Mouse (Mus musculus) midbrain, embryonic 16.5 days (tissue): ENCODE data around the gene Fstl3. TPM values are rescaled to one million over a fixed set of nuclear protein-coding genes. Genes with fewer than 3 reads are reported as not detected.
"Not testable (repeated sequence)": the region's sequence is repeated elsewhere in the genome, so short reads cannot be mapped to it uniquely, and the experiment has no call there.

ENCODE experiments used
- ATAC-seq: fragments of 200-750 bp; cut with Nextera tagmentation; 2 replicates; pipeline ENCODE4 v1.8.0; 2017; ENCODE audit warnings: moderate TSS enrichment
- H3K27ac ChIP-seq: fragments of 300-500 bp; sonication (generic); 2 replicates; pipeline ENCODE4 v1.5.1; 2014; ENCODE audit warnings: mild to moderate bottlenecking, low read length, mixed read lengths
- H3K27me3 ChIP-seq: fragments of 300-500 bp; sonication (generic); 2 replicates; pipeline ENCODE4 v1.6.1; 2014; ENCODE audit warnings: low read depth, low read length, mixed read lengths; ENCODE audit not compliant: control insufficient read depth, insufficient read depth
- H3K36me3 ChIP-seq: fragments of 300-500 bp; sonication (generic); 2 replicates; pipeline ENCODE4 v1.6.1; 2014; ENCODE audit warnings: mild to moderate bottlenecking, low read length, moderate library complexity, mixed read lengths; ENCODE audit not compliant: control insufficient read depth, insufficient read depth
- H3K4me1 ChIP-seq: fragments of 300-500 bp; sonication (generic); 2 replicates; pipeline ENCODE4 v1.6.1; 2014; ENCODE audit warnings: mild to moderate bottlenecking, low read length, mixed read lengths; ENCODE audit not compliant: control insufficient read depth, insufficient read depth
- H3K4me2 ChIP-seq: fragments of 300-500 bp; sonication (generic); 2 replicates; pipeline ENCODE4 v1.6.1; 2014; ENCODE audit warnings: mild to moderate bottlenecking, low read length, mixed read lengths
- H3K4me3 ChIP-seq: fragments of 300-500 bp; sonication (generic); 2 replicates; pipeline ENCODE4 v1.5.1; 2014; ENCODE audit warnings: low read depth, mild to moderate bottlenecking, low read length, moderate library complexity, mixed read lengths
- H3K9ac ChIP-seq: fragments of 300-500 bp; sonication (generic); 2 replicates; pipeline ENCODE4 v1.6.1; 2014; ENCODE audit warnings: low read depth, low read length, mixed read lengths
- H3K9me3 ChIP-seq: fragments of 300-500 bp; sonication (generic); replicated peaks from 2 replicates; pipeline ENCODE4 v1.6.1; 2014; ENCODE audit warnings: mild to moderate bottlenecking, low read length, mixed read lengths; ENCODE audit not compliant: control insufficient read depth, poor library complexity, severe bottlenecking
- WGBS: fragments of 180-500 bp; shearing (Covaris S2); extraction: QIAGEN DNeasy Blood & Tissue Kit; methylation state at CpG from one replicate; pipeline ENCODE4 v1.1.7; 2014; 5-methylcytosine and 5-hydroxymethylcytosine counted together
- polyA plus RNA-seq: library from polyadenylated mRNA; unstranded; fragments of >200 nt; fragmentation: Nextera tagmentation; extraction: Ambion mirVana; gene quantifications from 2 replicates; pipeline ENCODE4 v1.2.1, GENCODE M21; 2015

Gene Fstl3
- polyA plus RNA-seq, 1 experiment from 2014 or later, result 3.5 TPM

DNA sequence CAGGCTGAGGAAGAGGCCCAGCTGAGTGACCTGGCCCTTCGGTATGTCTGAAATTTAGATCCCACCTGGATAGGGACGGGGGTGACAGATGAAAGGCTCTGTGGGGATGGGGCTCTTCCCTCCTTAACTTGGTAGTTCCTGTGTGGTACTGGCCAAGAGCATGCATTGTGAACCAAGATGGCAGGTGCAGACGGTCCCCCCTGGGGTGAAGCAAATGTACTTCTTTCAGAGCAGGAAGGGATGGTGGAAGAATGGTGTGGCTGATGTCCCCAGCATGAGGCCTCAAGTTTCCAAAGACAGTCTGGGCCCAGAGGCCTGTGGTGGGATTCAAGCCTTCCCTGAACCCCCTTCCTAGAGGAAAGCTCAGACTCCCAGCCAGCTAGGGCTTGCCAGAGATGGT lies 21.2 kb upstream of the Fstl3 start:
- no peak overlapping the region for H3K4me2 ChIP-seq
- H3K9ac ChIP-seq, result no peak overlapping the region
- H3K36me3 ChIP-seq, result peaks cover 21% of the 10 kb centered on the region
- H3K27ac ChIP-seq, result no peak overlapping the region
- H3K27me3 ChIP-seq, result no peaks in the 10 kb centered on the region
- no peaks in the 10 kb centered on the region for H3K9me3 ChIP-seq
- WGBS, result 85% methylated on average over 3 of the region's 3 CpGs
- no peak for ATAC-seq
- peaks cover 5% of the 10 kb centered on the region; the same call in 1 of the 2 replicates for H3K4me1 ChIP-seq
- H3K4me3 ChIP-seq, result no peak overlapping the region

DNA sequence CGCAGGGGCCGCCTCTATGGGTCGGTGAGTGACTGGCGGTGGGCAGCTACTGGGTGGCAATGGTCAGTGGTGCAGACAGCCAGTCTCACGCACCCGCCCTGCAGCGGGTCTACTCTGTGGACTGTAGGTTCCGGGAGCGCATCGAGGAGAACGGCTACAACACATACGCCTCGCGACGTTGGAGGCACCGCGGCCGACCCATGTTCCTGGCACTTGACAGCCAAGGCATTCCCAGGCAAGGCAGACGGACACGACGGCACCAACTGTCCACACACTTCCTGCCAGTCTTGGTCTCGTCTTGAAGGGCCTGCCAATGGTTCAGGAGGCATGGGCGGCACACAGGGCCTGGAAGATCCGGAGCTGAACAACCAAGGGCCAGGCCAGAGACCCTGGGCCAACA lies 20.4 kb upstream of the Fstl3 start:
- no peaks in the 10 kb centered on the region for H3K9me3 ChIP-seq
- H3K27me3 ChIP-seq, result no peaks in the 10 kb centered on the region
- peaks cover 5% of the 10 kb centered on the region; the same call in 1 of the 2 replicates for H3K4me1 ChIP-seq
- no peak overlapping the region for H3K4me2 ChIP-seq
- no peak overlapping the region for H3K4me3 ChIP-seq
- 91% methylated on average over 24 of the region's 24 CpGs for WGBS
- no peak overlapping the region for H3K9ac ChIP-seq
- peaks cover 28% of the 10 kb centered on the region for H3K36me3 ChIP-seq
- ATAC-seq, result no peak
- no peak overlapping the region for H3K27ac ChIP-seq

DNA sequence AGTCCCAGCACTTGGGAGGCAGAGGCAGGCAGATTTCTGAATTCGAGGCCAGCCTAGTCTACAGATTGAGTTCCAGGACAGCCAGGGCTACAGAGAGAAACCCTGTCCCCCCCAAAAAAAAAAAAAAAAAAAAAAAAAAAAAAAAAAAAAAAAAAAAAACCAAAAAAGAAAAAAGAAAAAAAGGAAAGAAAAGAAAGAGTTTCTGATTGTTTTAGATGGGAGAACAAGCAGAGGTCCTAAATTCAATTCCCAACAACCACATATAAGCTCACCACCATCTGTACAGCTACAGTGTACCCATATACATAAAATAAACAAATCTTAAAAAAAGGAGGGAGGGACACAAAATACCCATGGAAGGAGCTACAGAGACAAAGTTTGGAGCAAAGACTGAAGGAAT lies 17.4 kb upstream of the Fstl3 start:
- not testable (repeated sequence) for H3K27me3 ChIP-seq, H3K4me3 ChIP-seq, H3K4me2 ChIP-seq, H3K9ac ChIP-seq, H3K4me1 ChIP-seq, H3K9me3 ChIP-seq, ATAC-seq, H3K27ac ChIP-seq
- 100% methylated on average over 1 of the region's 1 CpGs for WGBS
- H3K36me3 ChIP-seq, result peaks cover 33% of the 10 kb centered on the region

DNA sequence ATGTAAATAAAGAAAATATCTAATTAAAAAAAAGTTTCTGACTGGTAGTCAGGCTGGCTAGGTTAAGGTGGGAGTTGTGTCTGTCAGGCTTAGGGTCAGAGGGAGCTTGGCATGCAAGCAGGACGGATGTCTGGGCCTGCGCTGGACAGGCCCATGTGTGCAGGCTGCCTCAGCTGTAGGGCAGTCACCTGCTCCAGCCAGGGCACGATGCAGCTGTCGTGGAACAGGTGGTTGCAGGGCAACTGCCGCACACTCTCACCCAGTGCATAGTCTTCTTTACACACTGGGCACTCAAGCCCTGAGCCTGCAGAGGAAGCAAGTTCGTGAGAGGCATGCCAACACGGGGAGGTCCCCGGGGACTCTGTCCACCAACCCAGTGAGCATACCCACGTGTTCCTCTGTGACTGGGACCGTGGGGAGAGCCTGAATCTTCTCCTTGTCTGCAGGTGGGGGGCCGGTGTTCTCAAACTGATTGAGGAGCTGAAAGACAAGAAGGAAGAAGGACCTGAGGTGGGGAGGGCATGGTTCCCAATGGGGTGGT lies 16.4 kb upstream of the Fstl3 start:
- H3K27ac ChIP-seq, result no peak overlapping the region
- WGBS, result 91% methylated on average over 11 of the region's 11 CpGs
- no peak for ATAC-seq
- H3K4me2 ChIP-seq, result no peak overlapping the region
- H3K9ac ChIP-seq, result no peak overlapping the region
- no peaks in the 10 kb centered on the region for H3K27me3 ChIP-seq
- H3K9me3 ChIP-seq, result no peaks in the 10 kb centered on the region
- peaks cover 15% of the 10 kb centered on the region for H3K4me1 ChIP-seq
- peaks cover 33% of the 10 kb centered on the region for H3K36me3 ChIP-seq
- H3K4me3 ChIP-seq, result no peak overlapping the region

DNA sequence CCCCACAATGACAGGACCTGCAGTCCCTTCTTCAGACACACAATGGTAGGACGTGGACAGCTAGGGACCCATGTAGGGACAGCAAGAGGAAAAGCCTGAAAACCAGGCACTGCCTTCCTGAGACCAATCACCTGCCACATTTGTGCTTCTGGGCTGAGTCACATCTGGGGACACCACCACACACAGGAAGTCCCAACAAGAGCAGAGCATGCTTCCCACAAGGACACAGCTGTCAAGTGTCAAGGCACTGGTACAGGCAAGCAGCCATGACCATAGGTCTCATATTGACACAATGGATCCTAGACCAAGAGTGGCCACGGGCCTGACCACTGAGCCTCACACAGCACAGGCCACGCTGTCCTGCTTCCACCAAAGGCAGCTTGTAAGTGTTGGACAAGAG lies 14.2 kb upstream of the Fstl3 start:
- 91% methylated on average over 3 of the region's 3 CpGs for WGBS
- Histone ChIP-seq H3K36me3 (peaks cover 26% of the 10 kb centered on the region), H3K4me2 (no peak overlapping the region), H3K27ac (no peak overlapping the region), H3K9me3 (no peaks in the 10 kb centered on the region), H3K27me3 (no peaks in the 10 kb centered on the region), H3K9ac (no peak overlapping the region), H3K4me3 (no peak overlapping the region), H3K4me1 (peaks cover 22% of the 10 kb centered on the region)
- no peak for ATAC-seq

DNA sequence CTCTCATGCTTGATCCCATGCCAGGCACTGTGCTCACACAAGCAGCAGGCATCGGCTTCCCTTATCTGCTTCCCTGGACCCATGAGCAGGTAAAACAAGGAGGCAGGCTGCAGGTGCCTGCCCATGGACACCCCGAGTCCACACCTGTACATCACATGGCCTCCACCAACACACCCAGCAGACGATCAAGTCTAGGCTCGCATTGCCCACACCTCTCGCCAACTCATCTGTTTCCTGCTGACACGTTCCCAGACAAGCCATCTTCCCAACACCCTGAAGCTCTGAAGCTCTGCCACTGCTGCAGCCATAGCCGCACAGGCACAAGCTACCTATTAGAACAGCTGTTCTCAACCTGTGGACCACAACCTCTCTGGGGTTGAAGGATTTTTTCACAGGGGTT lies 12.8 kb upstream of the Fstl3 start:
- peak overlapping the region; percentile 18; the same call in 1 of the 2 replicates for H3K9ac ChIP-seq
- H3K4me2 ChIP-seq, result no peak overlapping the region
- peaks cover 17% of the 10 kb centered on the region; the same call in 1 of the 2 replicates for H3K36me3 ChIP-seq
- ATAC-seq, result no peak
- no peak overlapping the region for H3K27ac ChIP-seq
- no peaks in the 10 kb centered on the region for H3K9me3 ChIP-seq
- H3K4me3 ChIP-seq, result no peak overlapping the region
- H3K4me1 ChIP-seq, result peaks cover 32% of the 10 kb centered on the region
- H3K27me3 ChIP-seq, result no peaks in the 10 kb centered on the region
- WGBS, result 91% methylated on average over 7 of the region's 7 CpGs

DNA sequence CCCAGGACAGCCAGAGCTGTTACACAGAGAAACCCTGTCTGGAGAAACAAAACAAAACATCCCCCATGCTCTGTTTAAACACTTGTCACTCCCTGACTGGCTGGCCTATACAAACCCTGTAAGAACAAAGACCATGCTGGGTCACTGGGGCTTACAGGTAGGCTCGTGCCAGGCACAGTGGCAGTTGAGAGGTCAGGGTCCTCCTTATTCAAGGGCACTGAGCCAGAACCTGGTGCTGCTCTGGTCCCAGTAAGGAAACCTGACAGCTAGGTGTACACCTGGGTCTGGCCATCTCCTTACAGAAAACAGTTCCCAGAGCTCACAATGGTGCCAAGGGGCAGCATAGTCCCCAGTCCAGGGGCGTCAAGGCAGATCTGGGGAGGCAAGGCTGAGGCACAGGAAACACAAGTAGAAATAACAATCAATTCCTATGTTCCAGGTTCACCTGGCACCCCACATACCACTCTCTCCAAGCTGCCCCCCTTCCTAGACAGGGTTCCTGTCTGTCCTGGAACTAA lies 11.8 kb upstream of the Fstl3 start:
- 71% methylated on average over 2 of the region's 2 CpGs for WGBS
- peak overlapping the region; percentile 94 for H3K4me3 ChIP-seq
- no peaks in the 10 kb centered on the region for H3K9me3 ChIP-seq
- H3K36me3 ChIP-seq, result peaks cover 16% of the 10 kb centered on the region; the same call in 1 of the 2 replicates
- peaks cover 32% of the 10 kb centered on the region for H3K4me1 ChIP-seq
- peak overlapping the region; percentile 89 for H3K4me2 ChIP-seq
- peak overlapping the region; percentile 98 for H3K9ac ChIP-seq
- no peak for ATAC-seq
- H3K27ac ChIP-seq, result no peak overlapping the region
- no peaks in the 10 kb centered on the region for H3K27me3 ChIP-seq

DNA sequence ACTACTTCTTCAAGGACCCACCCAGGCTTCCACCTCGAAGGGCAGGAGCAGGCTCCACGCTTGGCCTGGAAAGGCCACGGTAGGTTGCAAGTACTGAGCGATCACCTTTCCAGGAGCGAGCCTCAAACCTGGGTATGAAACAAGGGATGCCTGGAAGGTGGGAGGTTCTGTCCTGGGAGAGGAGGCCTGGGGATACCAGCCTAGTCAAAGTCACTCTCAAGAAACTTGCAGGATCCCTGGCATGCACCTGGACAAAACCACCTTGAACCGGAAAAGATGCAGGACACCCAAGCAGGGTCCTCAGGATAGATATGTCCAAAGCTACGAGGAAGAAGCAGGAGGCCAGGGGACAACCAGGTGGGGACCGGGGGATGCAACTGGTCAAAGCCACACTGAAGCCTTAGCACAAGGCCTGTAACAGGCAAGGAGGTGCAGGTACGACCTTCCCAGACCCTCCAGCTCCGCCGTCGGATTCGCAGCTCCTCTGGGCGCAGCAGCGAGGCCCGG lies 11.0 kb upstream of the Fstl3 start:
- ATAC-seq, result peak; percentile 9; the same call in 1 of the 2 replicates
- H3K9me3 ChIP-seq, result no peaks in the 10 kb centered on the region
- peak overlapping the region; percentile 89 for H3K4me2 ChIP-seq
- H3K27me3 ChIP-seq, result no peaks in the 10 kb centered on the region; the same call in 1 of the 2 replicates
- peak overlapping the region; percentile 98 for H3K9ac ChIP-seq
- peaks cover 32% of the 10 kb centered on the region for H3K4me1 ChIP-seq
- peak overlapping the region; percentile 94 for H3K4me3 ChIP-seq
- peak overlapping the region; percentile 91 for H3K27ac ChIP-seq
- 11% methylated on average over 15 of the region's 16 CpGs for WGBS
- H3K36me3 ChIP-seq, result peaks cover 10% of the 10 kb centered on the region; the same call in 1 of the 2 replicates

DNA sequence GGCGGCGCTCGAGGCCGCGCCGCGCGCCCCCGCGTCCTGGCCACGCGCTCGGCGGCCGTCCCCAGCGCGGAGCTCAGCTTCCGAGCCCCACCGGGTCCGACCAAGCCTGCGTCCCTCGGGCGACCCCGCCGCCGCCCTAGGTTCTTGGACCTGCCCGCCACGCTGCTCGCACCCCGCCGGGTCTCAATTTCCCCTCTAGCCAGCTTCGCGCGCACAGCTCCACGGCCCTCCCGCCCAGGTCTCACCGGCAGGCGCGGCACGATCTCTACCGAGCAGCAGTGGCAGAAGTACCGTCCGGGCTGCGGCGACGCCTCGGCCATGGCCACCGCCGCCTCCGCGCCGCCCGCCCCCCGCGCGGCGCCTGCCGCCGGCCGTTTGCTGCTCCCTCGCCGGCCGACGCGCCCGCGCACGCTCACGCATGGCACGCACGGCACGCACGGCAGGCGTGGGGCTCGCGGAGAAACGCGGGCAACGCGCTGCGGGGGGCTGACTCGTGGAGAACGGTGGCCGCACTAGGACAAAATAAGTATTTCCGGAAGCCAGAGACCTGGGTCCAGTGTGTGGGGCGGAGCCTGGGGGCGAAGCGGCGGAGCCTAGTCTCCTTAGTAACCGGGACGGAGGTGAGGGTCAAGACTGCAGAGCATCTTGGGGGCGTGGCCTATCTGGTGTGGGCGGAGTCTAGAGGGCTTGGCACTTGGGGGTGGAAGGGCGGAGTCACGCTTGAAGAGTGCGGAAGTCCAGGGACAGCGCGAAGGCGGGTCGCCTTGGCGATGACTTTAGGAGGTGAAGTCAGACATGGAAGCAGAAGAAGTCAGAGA lies 10.4 kb upstream of the Fstl3 start, which contains the start of gene Rnf126:
Rnf126 (minus strand) TSS at position 445 of the 818 bp plus-strand sequence.
- Histone ChIP-seq H3K36me3 (peaks cover 4% of the 10 kb centered on the region; the same call in 1 of the 2 replicates), H3K4me2 (peak within 1 kb of the TSS; percentile 89), H3K27me3 (no peaks in the 10 kb centered on the region; the same call in 1 of the 2 replicates), H3K4me3 (peak within 1 kb of the TSS; percentile 94), H3K9ac (peak within 1 kb of the TSS; percentile 98), H3K4me1 (peaks cover 32% of the 10 kb centered on the region), H3K9me3 (no peaks in the 10 kb centered on the region), H3K27ac (peak within 1 kb of the TSS; percentile 91)
- ATAC-seq, result peak; percentile 86
- under 1% methylated on average over 96 of the region's 101 CpGs for WGBS
